Mouse (Mus musculus): Measurements from ENCODE around the gene Col11a1. TPM values are rescaled to one million over a fixed set of nuclear protein-coding genes. Genes with fewer than 3 reads are reported as not detected.

Gene Col11a1
- total RNA-seq (2012; rRNA removed) (not detected in 2 replicates), total RNA-seq (2014; rRNA removed) (not detected in 2 replicates), polyA plus RNA-seq (2012; ENCODE audit: insufficient read length, low read depth) (not detected in 2 replicates)

DNA sequence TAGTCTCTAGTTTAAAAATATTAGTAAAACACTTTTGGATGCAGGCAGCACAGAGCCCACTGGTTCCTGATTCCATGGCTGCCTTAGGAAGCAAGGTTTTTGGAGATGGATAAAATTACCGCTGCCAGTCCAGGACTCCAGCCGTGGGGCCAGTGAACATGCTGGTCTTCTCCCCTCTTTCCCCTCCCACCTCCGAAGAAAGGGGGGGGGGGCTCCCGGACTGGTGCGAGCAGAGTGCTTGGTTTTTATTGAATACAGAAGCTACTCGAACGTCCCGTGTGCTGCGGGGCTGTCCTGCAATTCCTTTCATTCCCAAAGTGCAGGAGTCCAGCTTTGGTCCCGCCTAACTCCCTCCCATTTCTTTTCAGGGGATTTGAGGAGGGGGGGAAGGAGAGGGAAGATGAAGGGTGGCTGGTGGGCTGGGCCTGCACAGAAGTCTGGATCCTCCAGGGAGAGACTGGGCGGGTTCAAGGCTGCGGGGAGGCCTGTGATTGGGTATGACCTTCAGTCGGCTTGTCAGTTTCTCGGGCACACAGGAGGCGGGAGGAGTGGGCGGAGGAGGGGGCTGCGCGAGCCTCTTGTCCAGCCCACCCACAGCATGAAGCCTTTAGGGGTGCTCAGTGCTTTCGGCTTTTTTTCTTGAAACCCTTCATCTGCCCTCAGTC lies at the start of gene Col11a1:
Gene Col11a1 (plus strand): TSS at position 570 of the 665 bp plus-strand sequence.
- H3K79me2 ChIP-seq (replicated peaks; ENCODE audit: control insufficient read depth, extremely low read depth, insufficient read depth, poor library complexity, severe bottlenecking), result no peaks in the 10 kb centered on the region
- dilution Hi-C loops (cut with MboI; ENCODE audit: extremely low pct_ligation_motif_present, extremely low pct_unique_long_range_greater_than_20kb, low sequenced_read_pairs) (no loop called here), in situ Hi-C loops (cut with MboI; ENCODE audit: low pct_ligation_motif_present, low pct_unique_long_range_greater_than_20kb, low sequenced_read_pairs) (no loop called here)
- H3K9ac ChIP-seq (ENCODE audit: insufficient read depth, low read depth), result no peak within 1 kb of the TSS
- no peak for TF ChIP-seq E2F4 (IDR thresholded peaks at IDR 0.05; ENCODE audit: insufficient replicate concordance, low read depth, low read length)
- TF ChIP-seq IRF4 (IDR thresholded peaks at IDR 0.05; ENCODE audit: low read depth, low read length), result no peak
- no peak for TF ChIP-seq TBP (conservative IDR thresholded peaks at IDR 0.05; ENCODE audit: low read depth, low read length)
- TF ChIP-seq JUND (conservative IDR thresholded peaks at IDR 0.05; ENCODE audit: low read depth, low read length), result no peak
- no peak for TF ChIP-seq POLR2A (IDR thresholded peaks at IDR 0.05; ENCODE audit: low read depth, low read length)
- TF ChIP-seq CHD2 (IDR thresholded peaks at IDR 0.05; ENCODE audit: low read length), result no peak
- TF ChIP-seq JUN (IDR thresholded peaks at IDR 0.05; ENCODE audit: insufficient read depth, low read depth, low read length), result no peak
- no peak for TF ChIP-seq ZMIZ1 (IDR thresholded peaks at IDR 0.05; ENCODE audit: low read depth, low read length)
- TF ChIP-seq MAFK (IDR thresholded peaks at IDR 0.05; ENCODE audit: insufficient replicate concordance, low read length), result no peak
- no peak for TF ChIP-seq CTCF (conservative IDR thresholded peaks at IDR 0.05 in 1 of 2, IDR thresholded peaks at IDR 0.05 in 1 of 2; ENCODE audit: low read depth in 2 of 2, low read length in 2 of 2)
- TF ChIP-seq SIN3A (IDR thresholded peaks at IDR 0.05; ENCODE audit: low read length), result no peak
- no peak for TF ChIP-seq NRF1 (IDR thresholded peaks at IDR 0.05; ENCODE audit: low read depth, low read length)
- TF ChIP-seq MYC (IDR thresholded peaks at IDR 0.05; ENCODE audit: low read depth, low read length), result no peak
- TF ChIP-seq MXI1 (IDR thresholded peaks at IDR 0.05; ENCODE audit: low read depth, low read length), result no peak
- TF ChIP-seq TCF12 (IDR thresholded peaks at IDR 0.05; ENCODE audit: low read depth, low read length), result no peak
- no peak for TF ChIP-seq MAX (IDR thresholded peaks at IDR 0.05; ENCODE audit: low read length)
- H3K4me1 ChIP-seq (ENCODE audit: control insufficient read depth in 1 of 2, insufficient read depth in 2 of 2), result no peaks in the 10 kb centered on the region
- H3K27ac ChIP-seq (ENCODE audit: insufficient read depth, low read depth), result no peak within 1 kb of the TSS
- no peak within 1 kb of the TSS for H3K4me3 ChIP-seq (replicated peaks in 1 of 3; ENCODE audit: low read depth in 2 of 3, low read length in 2 of 3, poor library complexity in 1 of 3)
- H3K9me3 ChIP-seq (replicated peaks; ENCODE audit: low read length), result peaks cover 39% of the 10 kb centered on the region
- no peak within 1 kb of the TSS for H3K4me2 ChIP-seq (ENCODE audit: insufficient read depth, low read depth, poor library complexity, severe bottlenecking)
- DNase-seq (ENCODE audit: extremely low read depth), result no peak
- H3K36me3 ChIP-seq (replicated peaks in 1 of 2; ENCODE audit: control insufficient read depth in 1 of 2, insufficient read depth in 1 of 2, low read length in 1 of 2), result no peaks in the 10 kb centered on the region
- no peaks in the 10 kb centered on the region for H3K27me3 ChIP-seq (replicated peaks)

DNA sequence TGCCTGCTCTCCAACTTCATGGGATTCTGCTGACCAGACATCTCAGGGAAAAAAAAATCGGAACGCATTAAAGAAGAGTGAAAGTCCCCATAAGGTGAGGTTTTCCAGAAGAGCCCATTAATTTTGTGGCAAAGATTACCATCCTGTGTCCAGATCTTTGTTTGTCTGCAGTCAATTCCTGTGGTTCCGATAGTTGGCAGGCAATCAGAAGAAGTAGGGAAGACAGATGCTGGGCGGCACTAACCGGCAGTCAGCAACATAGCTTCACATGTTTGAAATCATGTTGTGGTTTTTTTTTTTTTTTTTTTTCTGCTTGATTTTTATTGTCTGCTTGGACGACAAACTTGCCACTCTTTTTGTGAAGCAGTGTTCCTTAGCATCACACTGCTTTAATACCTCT lies 39.4 kb upstream of the Col11a1 start:
- dilution Hi-C loops (cut with MboI; ENCODE audit: extremely low pct_ligation_motif_present, extremely low pct_unique_long_range_greater_than_20kb, low sequenced_read_pairs), result no loop called here
- Histone ChIP-seq H3K79me2 (replicated peaks; ENCODE audit: control insufficient read depth, extremely low read depth, insufficient read depth, poor library complexity, severe bottlenecking) (no peaks in the 10 kb centered on the region), H3K4me2 (ENCODE audit: insufficient read depth, low read depth, poor library complexity, severe bottlenecking) (no peak overlapping the region)

More for the DNA sequence above, 39.4 kb upstream of the Col11a1 start:
- DNase-seq (ENCODE audit: extremely low read depth), result no peak
- no peak overlapping the region for H3K9ac ChIP-seq (ENCODE audit: insufficient read depth, low read depth)
- H3K27me3 ChIP-seq (replicated peaks), result no peaks in the 10 kb centered on the region
- H3K4me3 ChIP-seq (replicated peaks in 1 of 3; ENCODE audit: low read depth in 2 of 3, low read length in 2 of 3, poor library complexity in 1 of 3), result no peak overlapping the region
- no peak overlapping the region for H3K27ac ChIP-seq (ENCODE audit: insufficient read depth, low read depth)
- no peaks in the 10 kb centered on the region for H3K36me3 ChIP-seq (replicated peaks in 1 of 2; ENCODE audit: control insufficient read depth in 1 of 2, insufficient read depth in 1 of 2, low read length in 1 of 2)
- in situ Hi-C loops (cut with MboI; ENCODE audit: low pct_ligation_motif_present, low pct_unique_long_range_greater_than_20kb, low sequenced_read_pairs), result no loop called here
- TF ChIP-seq NRF1 (IDR thresholded peaks at IDR 0.05; ENCODE audit: low read depth, low read length) (no peak), POLR2AphosphoS2 (IDR thresholded peaks at IDR 0.05; ENCODE audit: low read depth, low read length) (no peak), JUN (IDR thresholded peaks at IDR 0.05; ENCODE audit: insufficient read depth, low read depth, low read length) (no peak), MAZ (IDR thresholded peaks at IDR 0.05; ENCODE audit: low read depth, low read length) (no peak), HCFC1 (IDR thresholded peaks at IDR 0.05; ENCODE audit: low read depth, low read length) (no peak), ZC3H11A (IDR thresholded peaks at IDR 0.05; ENCODE audit: low read depth, low read length) (no peak), ZKSCAN1 (IDR thresholded peaks at IDR 0.05; ENCODE audit: borderline replicate concordance, low read depth, low read length) (no peak), EP300 (IDR thresholded peaks at IDR 0.05; ENCODE audit: low read length) (no peak), TCF12 (IDR thresholded peaks at IDR 0.05; ENCODE audit: low read depth, low read length) (no peak), MAX (IDR thresholded peaks at IDR 0.05; ENCODE audit: low read length) (no peak), MYC (IDR thresholded peaks at IDR 0.05; ENCODE audit: low read depth, low read length) (no peak), CHD2 (IDR thresholded peaks at IDR 0.05; ENCODE audit: low read length) (no peak), SIN3A (IDR thresholded peaks at IDR 0.05; ENCODE audit: low read length) (no peak), RAD21 (IDR thresholded peaks at IDR 0.05; ENCODE audit: low read depth, low read length) (no peak), USF1 (IDR thresholded peaks at IDR 0.05; ENCODE audit: low read depth, low read length) (no peak), JUND (conservative IDR thresholded peaks at IDR 0.05; ENCODE audit: low read depth, low read length) (no peak), IRF4 (IDR thresholded peaks at IDR 0.05; ENCODE audit: low read depth, low read length) (no peak)
- peaks cover 22% of the 10 kb centered on the region for H3K9me3 ChIP-seq (replicated peaks; ENCODE audit: low read length)
- no peaks in the 10 kb centered on the region for H3K4me1 ChIP-seq (ENCODE audit: control insufficient read depth in 1 of 2, insufficient read depth in 2 of 2)

Data from CH12.LX (cell line).